Mouse (Mus musculus): ENCODE data around the gene Prkcz.

- no peak; the same call in 1 of the 2 replicates for TF ChIP-seq CTCF (conservative IDR thresholded peaks at IDR 0.05; ENCODE audit: low read length)
- TF ChIP-seq POU5F1 (IDR thresholded peaks at IDR 0.05; ENCODE audit: borderline replicate concordance, low read length) = no peak
These were observed 137.3 kb downstream of the Prkcz start for GRCm38 (mm10) chr4:155223594-155224528.

Measured in E14TG2a.4 (cell line).